Mouse (Mus musculus) kidney, postnatal 36 days (tissue): Measurements from ENCODE around the gene Fxyd2.

Experiments
- DNase-seq, 2 experiments: peaks; one replicate each; pipeline ENCODE4 v3.0.0; 2021 to 2022; ENCODE audit warnings: mixed read lengths in 2 of 2

Gene Fxyd2

GRCm38 (mm10) chr9:45399434-45399833, at the start of gene Fxyd2:
Gene Fxyd2 (plus strand): TSS chr9:45399669.
- peak; percentile 43 to 75 for DNase-seq

- DNase-seq = no peak
Measured at GRCm38 (mm10) chr9:45349851-45350250, 49.6 kb upstream of the Fxyd2 start.

- DNase-seq = no peak
Measured at GRCm38 (mm10) chr9:45355192-45355591, 44.3 kb upstream of the Fxyd2 start.

- no peak for DNase-seq
Measured at GRCm38 (mm10) chr9:45358356-45358755, 41.1 kb upstream of the Fxyd2 start.

- no peak for DNase-seq
Measured at GRCm38 (mm10) chr9:45362051-45362461, 37.4 kb upstream of the Fxyd2 start.

GRCm38 (mm10) chr9:45363639-45364214, 35.7 kb upstream of the Fxyd2 start:
- DNase-seq = no peak

GRCm38 (mm10) chr9:45367716-45368115, 31.8 kb upstream of the Fxyd2 start:
- DNase-seq = no peak

- peak in 1 of 2 experiments; percentile 29 for DNase-seq
Measured at GRCm38 (mm10) chr9:45368341-45368901, 31.0 kb upstream of the Fxyd2 start.

GRCm38 (mm10) chr9:45370117-45370561, 29.3 kb upstream of the Fxyd2 start, which contains the start of gene Fxyd6:
Gene Fxyd6 (plus strand): TSS chr9:45370185.
- DNase-seq = peak; percentile 40 to 69

- DNase-seq = peak in 1 of 2 experiments; percentile 11
Measured at GRCm38 (mm10) chr9:45370616-45371336, 28.7 kb upstream of the Fxyd2 start.

- no peak for DNase-seq
Measured at GRCm38 (mm10) chr9:45371337-45371707, 28.1 kb upstream of the Fxyd2 start.

- DNase-seq = peak in 1 of 2 experiments; percentile 22
Measured at GRCm38 (mm10) chr9:45373896-45374295, 25.6 kb upstream of the Fxyd2 start.

GRCm38 (mm10) chr9:45374988-45375502, 24.4 kb upstream of the Fxyd2 start:
- DNase-seq = no peak

- DNase-seq = peak in 1 of 2 experiments; percentile 45
Measured at GRCm38 (mm10) chr9:45376427-45376826, 23.0 kb upstream of the Fxyd2 start.

GRCm38 (mm10) chr9:45376883-45377282, 22.6 kb upstream of the Fxyd2 start:
- DNase-seq = peak in 1 of 2 experiments; percentile 14

GRCm38 (mm10) chr9:45380411-45381251, 18.8 kb upstream of the Fxyd2 start:
- DNase-seq = no peak

GRCm38 (mm10) chr9:45382336-45382735, 17.1 kb upstream of the Fxyd2 start:
- DNase-seq = no peak

- no peak for DNase-seq
Measured at GRCm38 (mm10) chr9:45382834-45383233, 16.6 kb upstream of the Fxyd2 start.

GRCm38 (mm10) chr9:45383883-45384282, 15.6 kb upstream of the Fxyd2 start:
- no peak for DNase-seq

GRCm38 (mm10) chr9:45386698-45387097, 12.8 kb upstream of the Fxyd2 start:
- no peak for DNase-seq

- peak; percentile 89 to 94 for DNase-seq
Measured at GRCm38 (mm10) chr9:45388385-45388994, 11.0 kb upstream of the Fxyd2 start.

GRCm38 (mm10) chr9:45389596-45389995, 9.9 kb upstream of the Fxyd2 start:
- peak in 1 of 2 experiments; percentile 6 for DNase-seq
